Mouse (Mus musculus): ENCODE results near the gene Vmn2r30.
"Not testable (repeated sequence)": the region's sequence is repeated elsewhere in the genome, so short reads cannot be mapped to it uniquely, and the experiment has no call there.

Vmn2r30 gene

GRCm38 (mm10) chr7:7337509-7337908 is at the start of gene Vmn2r30:
Gene Vmn2r30, minus strand, starts transcription at chr7:7337609.
- not testable (repeated sequence) for DNase-seq

- not testable (repeated sequence) for DNase-seq
Measured at GRCm38 (mm10) chr7:7374431-7374830, 37.0 kb upstream of the Vmn2r30 start, which contains the start of gene Gm45783. Gene Gm45783, minus strand, starts transcription at chr7:7374573.

GRCm38 (mm10) chr7:7295595-7295994 is 41.8 kb downstream of the Vmn2r30 start:
- DNase-seq, result peak; percentile 37

GRCm38 (mm10) chr7:7281383-7281782 is 56.0 kb downstream of the Vmn2r30 start:
- DNase-seq, result no peak

- DNase-seq, result peak; percentile 89
Measured at GRCm38 (mm10) chr7:7277966-7278567, 59.3 kb downstream of the Vmn2r30 start, which contains the start of gene Gm45844. Gene Gm45844, minus strand, starts transcription at chr7:7278289.

GRCm38 (mm10) chr7:7277556-7277955 is 59.9 kb downstream of the Vmn2r30 start:
- DNase-seq, result peak; percentile 43
